Comparison of ENCODE assay signal across 26 mouse cellular contexts in genomic region chr1:183865586-183865985, GRCm38 (mm10).
A peak's percentile ranks its signal among the peaks of the same experiment; 100 is the strongest.
DNase-seq lines count a peak whose midpoint lies in the region; ATAC-seq and TF ChIP-seq lines count a peak whose summit lies in the region.
"Had no signal": no experiment of that assay in that cellular context is flagged by ENCODE, and none has a peak within 500 bp of the region (broad histone marks: within the 10 kb centered on the region; RNA-seq: fewer than 3 reads in every experiment).

No protein-coding gene starts in this region.

- H3K4me3 ChIP-seq in C2C12 (ENCODE audit: insufficient read depth, poor library complexity, severe bottlenecking) = no peak overlapping the region
- H3K4me3 ChIP-seq in myocyte = no peak overlapping the region
- H3K4me3 ChIP-seq: embryonic facial prominence, embryonic 12.5 days; embryonic facial prominence, embryonic 15.5 days; erythroblast, embryonic 14.5 days; forebrain, embryonic 10.5 days; forebrain, embryonic 13.5 days; hindbrain, embryonic 12.5 days; hindbrain, embryonic 15.5 days had no signal

- ATAC-seq in Patski = no peak
- ATAC-seq: activated CD4-positive, CD25-positive, alpha-beta regulatory T cell, adult 4 months; forebrain, embryonic 13.5 days; forebrain, embryonic 16.5 days; intestine, postnatal 0 days had no signal

- in situ Hi-C loops in Patski (cut with MboI; ENCODE audit: low pct_unique_long_range_greater_than_20kb) = no loop called here

- H3ac ChIP-seq in C2C12 (ENCODE audit: control insufficient read depth, insufficient read length, low read depth) (no peak overlapping the region), myocyte (ENCODE audit: control insufficient read depth, insufficient read length) (no peak overlapping the region)

- H3K79me3 ChIP-seq in C2C12 (ENCODE audit: low read depth) = no peaks in the 10 kb centered on the region

- CTCF ChIA-PET in Patski (lab: Charles Lee) = no interaction called here

- no peak for TF ChIP-seq POLR2A in myocyte (IDR thresholded peaks at IDR 0.05; ENCODE audit: insufficient read length, low read depth)

- DNase-seq in 3T3-L1 (ENCODE audit: low read depth, low spot score) (peak; percentile 88), Patski (ENCODE audit: low read depth, low spot score) (peak; percentile 15)
- DNase-seq in kidney, adult 8-10 months = no peak
- no peak for DNase-seq in spleen, postnatal 14 days (ENCODE audit: low spot score in 2 of 2)
- DNase-seq in urinary bladder, postnatal 36 days (ENCODE audit: low spot score in 2 of 2) = no peak
- DNase-seq: adrenal gland, adult 8-10 months; adrenal gland, postnatal 25 days; cerebellum, adult 11-12 months; cerebellum, adult 8-10 months; cerebellum, postnatal 10 days; gastrocnemius, postnatal 10 days; gastrocnemius, postnatal 36 days had no signal

- H3K36me3 ChIP-seq in C2C12 (ENCODE audit: control insufficient read depth, insufficient read depth) (no peaks in the 10 kb centered on the region), myocyte (ENCODE audit: control insufficient read depth, insufficient read depth) (no peaks in the 10 kb centered on the region)
- H3K36me3 ChIP-seq: embryonic facial prominence, embryonic 12.5 days; embryonic facial prominence, embryonic 15.5 days; forebrain, embryonic 10.5 days; G1E; hindbrain, embryonic 12.5 days; hindbrain, embryonic 15.5 days had no signal

- no peak for TF ChIP-seq CTCF in C2C12 (IDR thresholded peaks at IDR 0.05; ENCODE audit: control insufficient read depth, insufficient read depth, insufficient read length)
- no peak for TF ChIP-seq CTCF in Patski (IDR thresholded peaks at IDR 0.05)

- no peaks in the 10 kb centered on the region for H3K27me3 ChIP-seq in C2C12 (ENCODE audit: control insufficient read depth, insufficient read depth, insufficient read length)
- no peaks in the 10 kb centered on the region for H3K27me3 ChIP-seq in Patski
- no peaks in the 10 kb centered on the region for H3K27me3 ChIP-seq in myocyte (ENCODE audit: control insufficient read depth, insufficient read depth, insufficient read length)
- H3K27me3 ChIP-seq: embryonic facial prominence, embryonic 12.5 days; embryonic facial prominence, embryonic 15.5 days; forebrain, embryonic 13.5 days; hindbrain, embryonic 12.5 days; hindbrain, embryonic 15.5 days had no signal

- peak overlapping the region; percentile 28 for H3K4me2 ChIP-seq in myocyte (ENCODE audit: low read depth)
- H3K4me2 ChIP-seq: embryonic facial prominence, embryonic 12.5 days; embryonic facial prominence, embryonic 15.5 days; forebrain, embryonic 13.5 days; heart, embryonic 11.5 days; hindbrain, embryonic 12.5 days; hindbrain, embryonic 15.5 days had no signal

- H3K79me2 ChIP-seq in C2C12 (ENCODE audit: control insufficient read depth, insufficient read depth) = no peaks in the 10 kb centered on the region
- no peaks in the 10 kb centered on the region for H3K79me2 ChIP-seq in myocyte (ENCODE audit: control insufficient read depth, insufficient read depth)

- POLR2A ChIA-PET in Patski (lab: Charles Lee) = interaction anchor here (1.6 kb wide), 1 partner anchor 101 kb away, joined by 3 read pairs; no protein-coding TSS in a partner anchor

TF ChIP-seq in C2C12, 6 proteins besides CTCF, POLR2A, EP300 and RAD21:
- TF ChIP-seq CEBPB (IDR thresholded peaks at IDR 0.05; ENCODE audit: low read depth) (no peak), MAX (IDR thresholded peaks at IDR 0.05) (no peak), USF1 (IDR thresholded peaks at IDR 0.05; ENCODE audit: low read depth) (no peak), MYOG (IDR thresholded peaks at IDR 0.05; ENCODE audit: control insufficient read depth, extremely low read depth, insufficient read length) (no peak), FOSL1 (IDR thresholded peaks at IDR 0.05; ENCODE audit: insufficient read depth, low read length, poor library complexity, severe bottlenecking) (no peak), MYOD1 (IDR thresholded peaks at IDR 0.05; ENCODE audit: control insufficient read depth, insufficient read length, low read depth) (peak; percentile 36)

TF ChIP-seq in myocyte, 11 proteins besides CTCF, POLR2A, EP300 and RAD21:
- TF ChIP-seq USF1 (IDR thresholded peaks at IDR 0.05; ENCODE audit: low read depth) = no peak
- TF ChIP-seq REST (IDR thresholded peaks at IDR 0.05; ENCODE audit: insufficient read depth, insufficient read length) = no peak
- no peak for TF ChIP-seq TCF3 (IDR thresholded peaks at IDR 0.05; ENCODE audit: insufficient read length, low read depth)
- TF ChIP-seq MAX (IDR thresholded peaks at IDR 0.05; ENCODE audit: low read depth) = no peak
- TF ChIP-seq E2F4 (IDR thresholded peaks at IDR 0.05; ENCODE audit: insufficient read depth) = no peak
- TF ChIP-seq SRF (IDR thresholded peaks at IDR 0.05; ENCODE audit: control insufficient read depth, insufficient read length, low read depth) = no peak
- no peak for TF ChIP-seq MYOG (IDR thresholded peaks at IDR 0.05; ENCODE audit: control insufficient read depth in 1 of 3, insufficient read depth in 1 of 3, insufficient read length in 2 of 3, low read depth in 2 of 3)
- TF ChIP-seq MYOD1 (IDR thresholded peaks at IDR 0.05; ENCODE audit: control insufficient read depth in 1 of 3, insufficient read length in 2 of 3, low read depth in 2 of 3) = no peak
- no peak for TF ChIP-seq CEBPB (IDR thresholded peaks at IDR 0.05; ENCODE audit: insufficient read depth, poor library complexity, severe bottlenecking)
- no peak for TF ChIP-seq POLR2AphosphoS2 (IDR thresholded peaks at IDR 0.05; ENCODE audit: insufficient read length, low read depth)
- no peak for TF ChIP-seq TCF12 (IDR thresholded peaks at IDR 0.05; ENCODE audit: insufficient read depth, poor library complexity, severe bottlenecking)
TF ChIP-seq in myocyte: peak in this region for 0.

Comparison
In these comparisons a context has a peak if more than half of its experiments do, and no peak if none do; other contexts are left out.
1. DNase-seq: peak in 3T3-L1 (single experiment) and Patski (single experiment); none in kidney, adult 8-10 months (0 of 2), spleen, postnatal 14 days (0 of 2) and urinary bladder, postnatal 36 days (0 of 2).